Mouse (Mus musculus) myocyte (in vitro differentiated cells): ENCODE data around the gene Prim2.

ENCODE experiments used
- E2F4 ChIP-seq: IDR thresholded peaks from one replicate; pipeline ENCODE4 v1.6.1; 2011; ENCODE audit warnings: mild to moderate bottlenecking, control low read depth, moderate library complexity; ENCODE audit not compliant: insufficient read depth
- MAX ChIP-seq: IDR thresholded peaks from one replicate; pipeline ENCODE4 v1.6.1; 2011; ENCODE audit warnings: low read depth, mild to moderate bottlenecking, control low read depth
- MYOG ChIP-seq, 3 experiments: IDR thresholded peaks; one replicate each; pipeline ENCODE4 v1.6.1; 2011; ENCODE audit warnings: control low read depth in 2 of 3, low read depth in 2 of 3, mild to moderate bottlenecking in 2 of 3; ENCODE audit not compliant: insufficient read length in 2 of 3, control insufficient read depth in 1 of 3, insufficient read depth in 1 of 3
- POLR2A ChIP-seq: IDR thresholded peaks from one replicate; pipeline ENCODE4 v1.6.1; 2011; ENCODE audit warnings: low read depth, mild to moderate bottlenecking, control low read depth, moderate library complexity; ENCODE audit not compliant: insufficient read length
- POLR2AphosphoS2 ChIP-seq: IDR thresholded peaks from one replicate; pipeline ENCODE4 v1.6.1; 2011; ENCODE audit warnings: low read depth, control low read depth; ENCODE audit not compliant: insufficient read length
- TCF12 ChIP-seq: IDR thresholded peaks from one replicate; pipeline ENCODE4 v1.6.1; 2011; ENCODE audit warnings: mild to moderate bottlenecking, control low read depth; ENCODE audit not compliant: poor library complexity, insufficient read depth, severe bottlenecking
- USF1 ChIP-seq: IDR thresholded peaks from one replicate; pipeline ENCODE4 v1.6.1; 2011; ENCODE audit warnings: low read depth, mild to moderate bottlenecking, control low read depth, moderate library complexity

DNA sequence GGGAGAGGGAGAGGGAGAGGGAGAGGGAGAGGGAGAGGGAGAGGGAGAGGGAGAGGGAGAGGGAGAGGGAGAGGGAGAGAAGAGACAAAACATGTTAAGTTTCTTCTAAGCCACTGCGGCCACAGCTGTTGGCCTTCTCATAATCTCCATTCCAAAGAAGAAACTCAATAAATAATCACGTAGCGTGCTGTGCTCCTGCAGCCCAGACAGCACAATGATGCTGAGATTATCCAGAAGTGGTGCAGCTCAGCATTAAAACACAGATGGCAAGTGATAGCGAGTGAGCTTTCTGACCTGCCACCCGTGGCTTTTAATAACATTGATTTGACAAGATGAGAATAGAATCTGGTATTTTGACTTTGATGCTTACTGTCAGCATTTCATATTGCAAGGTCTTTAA, 205.4 kb downstream of the Prim2 start:
- TF ChIP-seq POLR2A: no peak
- no peak for TF ChIP-seq MYOG (IDR thresholded peaks at IDR 0.05; ENCODE audit: control insufficient read depth in 1 of 3, insufficient read depth in 1 of 3, insufficient read length in 2 of 3, low read depth in 2 of 3)
- TF ChIP-seq E2F4: no peak
- TF ChIP-seq USF1: no peak
- TF ChIP-seq TCF12: no peak
- TF ChIP-seq MAX: no peak
- no peak for TF ChIP-seq POLR2AphosphoS2
